Mouse (Mus musculus) left cerebral cortex, adult 9 months (tissue): ENCODE measurements around the gene Cacna1e.

Experiments
- DNase-seq, 2 experiments: peaks; one replicate each; pipeline ENCODE4 v3.0.0; 2022; ENCODE audit warnings: low spot score in 2 of 2

Cacna1e gene

GRCm38 (mm10) chr1:154784862-154785261 is 99.4 kb downstream of the Cacna1e start:
- no peak for DNase-seq

- no peak for DNase-seq
These were observed 100.8 kb downstream of the Cacna1e start for GRCm38 (mm10) chr1:154783521-154783920.

- no peak for DNase-seq
These were observed 104.3 kb downstream of the Cacna1e start for GRCm38 (mm10) chr1:154779908-154780514.

- no peak for DNase-seq
These were observed 108.0 kb downstream of the Cacna1e start for GRCm38 (mm10) chr1:154776344-154776743.

DNA sequence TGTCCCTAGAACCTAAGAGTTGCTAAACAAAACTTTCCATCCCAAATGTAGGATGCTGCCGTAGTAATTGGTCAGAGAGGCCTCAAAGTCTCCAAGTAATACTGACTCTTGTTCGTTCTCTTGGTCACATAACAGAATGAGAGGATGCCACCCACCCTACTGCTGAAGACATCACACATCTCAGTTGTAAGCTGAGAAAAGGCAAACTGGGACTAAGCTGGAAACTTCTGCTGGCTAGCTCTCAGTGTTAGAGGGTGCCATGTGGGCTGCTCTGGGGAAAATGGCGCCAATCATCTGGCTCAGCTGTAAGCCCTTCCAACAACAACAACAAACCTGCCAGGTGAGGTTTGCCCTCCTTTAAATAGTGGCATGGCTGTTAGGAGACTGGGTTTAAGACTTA is 109.8 kb downstream of the Cacna1e start:
- no peak for DNase-seq

GRCm38 (mm10) chr1:154771111-154771510 is 113.2 kb downstream of the Cacna1e start:
- DNase-seq, result no peak

DNA sequence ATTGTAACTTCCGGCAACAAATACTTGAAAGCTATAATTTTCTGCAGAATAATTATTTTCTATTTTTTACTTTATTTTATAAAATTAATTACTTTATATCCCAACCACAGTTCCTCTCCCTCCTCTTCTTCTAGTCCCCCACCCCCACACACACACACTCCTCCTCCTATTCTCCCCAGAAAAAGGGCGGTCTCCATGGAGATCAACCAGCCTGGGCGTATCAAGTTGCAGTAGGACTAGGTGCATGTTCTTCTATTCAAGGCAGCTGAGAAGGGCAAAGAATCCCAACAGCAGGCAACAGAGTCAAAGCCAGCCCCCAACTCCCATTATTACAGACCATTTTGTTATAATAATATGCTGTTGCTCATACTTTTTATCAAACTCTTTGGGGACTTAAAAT is 113.8 kb downstream of the Cacna1e start:
- no peak for DNase-seq

DNA sequence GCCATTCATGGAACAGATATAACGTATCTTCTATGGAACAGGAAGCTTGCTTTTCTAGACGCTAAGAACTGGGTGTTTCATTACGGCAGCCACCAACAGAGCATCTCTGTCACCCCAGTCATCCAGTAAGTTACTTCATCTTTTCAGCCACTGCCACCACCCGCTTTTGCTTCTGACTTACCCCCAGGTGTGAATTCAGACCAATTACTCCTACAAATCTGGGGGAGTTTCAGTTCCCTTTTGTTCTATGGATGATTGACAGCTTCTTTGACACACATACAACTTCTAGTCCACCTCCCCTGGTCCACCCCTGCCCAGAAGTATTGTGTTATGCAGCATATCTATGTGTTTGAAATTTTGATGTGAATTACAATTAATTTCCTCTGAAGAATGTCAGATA is 121.2 kb downstream of the Cacna1e start:
- DNase-seq, result no peak

GRCm38 (mm10) chr1:154752081-154752480 is 132.2 kb downstream of the Cacna1e start:
- DNase-seq, result no peak

DNA sequence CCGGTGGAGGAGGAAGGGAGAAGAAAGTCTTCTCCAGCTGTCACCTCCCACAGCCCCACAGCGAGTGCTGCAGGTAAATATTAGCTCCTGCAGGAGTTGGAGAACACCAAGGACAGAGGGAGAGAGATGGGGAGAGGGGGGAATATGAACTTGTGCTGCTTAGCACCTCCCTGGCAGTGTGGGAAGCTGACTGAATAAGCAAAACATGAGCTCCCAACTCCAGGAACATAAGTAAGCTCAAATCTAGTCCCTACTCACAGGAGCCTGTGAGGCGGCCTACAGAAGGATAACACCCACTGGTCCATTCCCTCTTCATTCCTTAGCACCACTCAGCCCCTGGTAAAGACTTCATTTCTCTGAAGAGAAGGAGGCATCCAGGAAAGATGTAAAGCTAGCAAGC is 135.8 kb downstream of the Cacna1e start:
- DNase-seq, result no peak

DNA sequence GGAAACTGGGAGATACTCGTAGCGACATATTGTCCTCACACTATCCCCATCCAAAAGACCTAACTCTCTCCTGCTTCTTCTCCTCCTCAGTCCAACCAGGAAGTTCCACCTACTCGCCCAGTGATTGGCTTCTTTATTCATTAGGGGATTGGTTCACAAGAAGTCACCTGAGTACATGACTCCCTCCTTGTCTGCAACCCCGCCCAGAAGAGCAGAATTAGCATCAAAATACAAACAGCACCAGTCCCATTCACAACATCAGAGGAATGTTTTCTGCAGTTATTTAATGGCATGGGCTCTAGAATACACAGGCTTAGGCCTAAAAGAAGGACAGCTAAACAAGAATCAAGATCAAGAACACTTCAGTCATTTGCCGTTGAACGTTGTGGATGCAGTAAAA is 139.1 kb downstream of the Cacna1e start:
- no peak for DNase-seq

GRCm38 (mm10) chr1:154730411-154730961 is 153.8 kb downstream of the Cacna1e start:
- DNase-seq, result no peak

DNA sequence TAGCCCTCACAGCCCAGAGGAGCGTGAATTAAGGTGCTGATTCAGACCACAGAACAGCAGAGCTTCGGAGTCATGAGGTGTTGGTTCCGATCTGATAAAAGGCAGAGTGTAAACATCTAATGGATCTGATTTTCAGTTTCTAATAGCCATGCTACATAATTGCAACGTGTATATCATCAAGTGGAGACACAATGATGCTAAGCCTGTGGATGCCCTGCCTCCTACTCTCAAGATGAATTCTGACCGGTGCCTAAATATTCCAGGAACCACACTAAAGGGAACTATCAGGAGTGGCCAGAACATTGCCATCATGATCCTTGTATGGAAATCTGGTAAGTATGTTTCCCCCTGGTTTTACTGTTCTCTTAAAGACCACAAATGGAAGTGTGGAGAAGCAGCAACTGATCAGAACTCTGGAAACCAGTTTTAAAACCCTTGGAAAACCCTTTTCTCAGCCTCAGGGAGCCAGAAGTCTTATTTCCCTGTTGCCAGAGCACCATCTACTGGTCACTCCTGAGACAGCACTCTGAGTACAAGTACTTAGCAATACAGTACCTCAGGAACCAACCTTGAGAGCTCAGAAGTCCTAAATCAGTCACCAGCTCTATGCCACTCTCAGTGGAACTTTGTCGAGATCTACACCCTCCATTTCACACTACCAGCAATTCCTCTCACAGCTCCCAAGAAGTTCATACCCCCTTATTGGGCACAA is 154.9 kb downstream of the Cacna1e start:
- peak; percentile 58 to 93 for DNase-seq

DNA sequence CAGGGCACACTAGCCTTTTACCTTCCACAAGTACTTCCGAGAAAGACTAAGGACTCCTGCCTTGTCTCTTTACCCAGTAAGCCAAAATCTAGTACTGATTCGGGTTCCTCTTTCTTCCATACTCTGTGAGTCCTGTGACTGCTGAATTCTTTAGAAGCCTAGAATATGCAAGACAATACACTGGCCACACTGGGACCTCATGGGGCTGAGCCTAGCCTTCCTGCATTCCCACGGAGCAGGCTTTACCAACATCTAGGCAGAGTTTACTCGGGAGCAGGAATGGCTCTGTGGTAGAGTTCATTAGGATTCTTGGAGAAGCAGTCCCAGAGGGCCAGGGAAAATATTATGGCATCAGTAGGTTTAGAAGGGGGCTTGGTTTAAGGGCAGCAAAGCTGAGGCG is 155.6 kb downstream of the Cacna1e start:
- no peak for DNase-seq

DNA sequence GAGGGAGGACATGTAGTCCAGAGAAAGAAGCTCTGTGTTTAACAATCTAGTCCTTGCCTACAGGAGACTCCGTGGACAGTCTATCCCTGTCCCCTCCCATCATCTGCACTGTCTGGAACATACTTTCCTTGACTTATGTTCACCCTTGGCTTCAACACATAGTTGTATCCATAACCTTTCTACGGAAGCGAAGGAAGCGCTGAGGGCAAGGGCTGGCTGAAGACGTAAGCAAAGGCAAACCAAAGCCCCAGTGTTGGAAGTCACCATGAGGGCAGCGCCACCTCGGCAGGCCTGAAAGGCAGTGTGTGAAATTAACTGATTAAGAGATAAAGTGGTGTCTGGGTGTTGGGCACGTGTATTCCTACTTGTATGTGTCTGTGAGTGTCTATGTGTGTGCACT is 156.6 kb downstream of the Cacna1e start:
- DNase-seq, result no peak

- peak in 1 of 2 experiments; percentile 53 for DNase-seq
These were observed 157.7 kb downstream of the Cacna1e start for GRCm38 (mm10) chr1:154726361-154727161.

GRCm38 (mm10) chr1:154725356-154726320 is 158.7 kb downstream of the Cacna1e start:
- DNase-seq, result no peak

DNA sequence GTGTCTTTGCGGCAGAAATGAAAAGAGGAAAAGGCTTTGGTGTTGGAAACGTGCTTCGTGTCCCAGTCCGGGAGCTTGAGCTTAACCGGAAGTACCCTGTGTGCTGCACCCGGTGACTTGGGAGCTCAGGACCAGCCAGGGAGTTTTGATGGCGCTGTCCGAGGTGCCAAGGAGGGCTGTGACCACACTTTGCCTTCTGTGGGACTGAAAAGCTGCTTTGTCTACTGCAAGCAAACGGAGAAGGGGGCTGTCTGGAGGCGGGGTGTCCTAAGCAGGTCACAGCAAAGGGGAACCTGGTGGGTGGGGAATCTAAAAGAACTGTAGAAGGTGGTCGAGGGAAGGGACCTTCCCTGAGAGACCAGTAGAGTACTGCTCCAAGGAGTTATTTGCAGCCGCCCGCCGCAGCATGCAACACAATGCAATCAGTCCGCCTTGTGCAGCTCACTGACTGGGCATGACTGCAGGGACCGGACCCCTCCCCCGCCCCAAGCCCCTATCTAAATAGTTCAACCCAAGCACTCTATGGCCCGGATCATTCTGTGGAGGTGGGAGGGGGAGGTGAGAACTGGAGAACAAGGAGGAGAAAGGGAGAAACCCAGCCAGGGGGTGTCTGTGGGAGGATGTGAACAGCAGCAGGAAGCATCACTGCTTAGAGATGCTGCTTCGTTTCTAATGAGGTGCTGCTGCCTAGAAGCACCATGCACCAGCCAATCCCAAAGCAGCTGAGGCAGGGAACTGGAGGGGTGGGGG is 160.6 kb downstream of the Cacna1e start:
- peak in 1 of 2 experiments; percentile 49 for DNase-seq

- no peak for DNase-seq
These were observed 161.2 kb downstream of the Cacna1e start for GRCm38 (mm10) chr1:154723078-154723477.

- DNase-seq, result no peak
These were observed 168.7 kb downstream of the Cacna1e start for GRCm38 (mm10) chr1:154715596-154715995.
